Mouse (Mus musculus) cerebellum, postnatal 14 days (tissue): Measurements from ENCODE around the gene Rnf41.

Experiments
- DNase-seq, 2 experiments: peaks; one replicate each; pipeline ENCODE4 v3.0.0; 2021; ENCODE audit warnings: mixed read lengths in 2 of 2

Gene Rnf41

GRCm38 (mm10) chr10:128388941-128389340, 22.5 kb upstream of the Rnf41 start:
- peak; percentile 34 to 44 for DNase-seq

- no peak for DNase-seq
Observed at GRCm38 (mm10) chr10:128389570-128389969, 21.9 kb upstream of the Rnf41 start.

- no peak for DNase-seq
Observed at GRCm38 (mm10) chr10:128390366-128390765, 21.1 kb upstream of the Rnf41 start.

- peak in 1 of 2 experiments; percentile 6 for DNase-seq
Observed at GRCm38 (mm10) chr10:128391850-128392249, 19.6 kb upstream of the Rnf41 start.

GRCm38 (mm10) chr10:128396017-128396673, 15.3 kb upstream of the Rnf41 start:
- DNase-seq = no peak

DNA sequence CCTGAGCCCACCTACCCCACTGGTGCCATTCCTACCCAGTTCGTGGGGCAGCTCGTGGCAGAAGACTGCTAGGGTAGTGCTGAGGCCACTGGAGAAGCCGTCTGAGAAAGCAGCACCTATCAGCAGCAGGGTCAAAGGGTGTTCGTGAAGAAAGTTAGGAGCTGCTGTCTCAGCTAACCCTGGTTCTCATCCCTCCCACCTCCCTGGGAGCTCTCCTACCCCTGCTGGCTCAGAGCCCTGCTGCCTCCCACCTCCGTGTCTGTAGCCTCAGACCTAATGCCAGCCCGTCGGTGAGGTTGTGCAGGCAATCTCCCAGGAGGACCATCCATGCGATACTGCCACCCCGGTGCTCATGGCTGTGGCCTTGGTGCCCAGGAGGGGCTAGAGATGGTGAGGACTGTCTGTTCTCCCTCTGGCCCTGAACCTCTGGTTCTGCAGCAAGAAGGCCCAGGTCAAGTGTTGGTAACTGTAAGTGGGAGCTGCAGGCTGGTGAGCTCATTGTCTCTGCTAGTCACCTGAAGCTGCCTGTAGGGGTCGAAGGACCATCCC, 14.7 kb upstream of the Rnf41 start:
- no peak for DNase-seq

GRCm38 (mm10) chr10:128397466-128397865, 14.0 kb upstream of the Rnf41 start:
- peak; percentile 77 for DNase-seq

DNA sequence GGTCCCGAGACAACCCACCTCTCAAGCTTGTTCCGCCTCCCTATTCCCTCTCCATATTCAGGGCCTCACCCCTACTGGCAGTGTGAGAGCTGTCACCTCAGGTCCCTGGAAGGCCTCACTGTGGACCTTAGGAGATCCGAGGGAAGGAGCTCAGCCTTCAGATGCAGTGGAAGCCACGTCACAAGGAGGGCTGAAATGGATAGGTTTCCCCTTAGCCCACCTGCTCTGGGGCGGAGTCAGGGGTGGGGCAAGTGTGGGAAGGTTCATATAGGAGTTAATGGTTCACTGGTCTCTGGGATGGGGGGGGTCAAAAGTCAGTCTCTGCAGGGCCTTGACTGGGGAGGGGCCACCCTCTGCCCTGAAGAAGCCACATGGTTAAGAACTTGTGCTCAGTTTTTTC, 11.1 kb upstream of the Rnf41 start:
- DNase-seq = no peak

GRCm38 (mm10) chr10:128401056-128401455, 10.4 kb upstream of the Rnf41 start, which contains the start of gene Slc39a5:
Slc39a5 (minus strand) TSS chr10:128401229.
- no peak for DNase-seq

GRCm38 (mm10) chr10:128401638-128402037, 9.8 kb upstream of the Rnf41 start:
- DNase-seq = no peak

GRCm38 (mm10) chr10:128403931-128404330, 7.5 kb upstream of the Rnf41 start:
- DNase-seq = peak; percentile 90 to 92

GRCm38 (mm10) chr10:128408591-128409535, 2.6 kb upstream of the Rnf41 start:
- peak; percentile 67 to 69 for DNase-seq

GRCm38 (mm10) chr10:128409692-128410559, 1.5 kb upstream of the Rnf41 start:
- DNase-seq = peak; percentile 97 to 99

DNA sequence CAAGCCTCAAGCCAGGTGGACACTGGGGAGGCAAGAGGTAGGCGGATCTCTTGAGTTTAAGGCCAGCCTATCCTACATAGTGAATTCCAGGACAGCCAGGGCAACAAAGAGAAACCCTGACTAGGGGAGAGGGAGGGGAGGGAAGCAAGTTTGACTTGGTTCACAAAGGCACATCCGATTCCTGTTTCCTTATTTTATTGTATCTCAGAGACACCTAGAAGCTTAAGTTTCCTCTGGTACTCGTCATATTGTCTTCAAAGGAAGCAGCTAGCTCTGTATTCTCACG, 954 bp upstream of the Rnf41 start:
- DNase-seq = no peak

- peak; percentile 63 to 68 for DNase-seq
Observed at GRCm38 (mm10) chr10:128412055-128412381, 561 bp downstream of the Rnf41 start.

DNA sequence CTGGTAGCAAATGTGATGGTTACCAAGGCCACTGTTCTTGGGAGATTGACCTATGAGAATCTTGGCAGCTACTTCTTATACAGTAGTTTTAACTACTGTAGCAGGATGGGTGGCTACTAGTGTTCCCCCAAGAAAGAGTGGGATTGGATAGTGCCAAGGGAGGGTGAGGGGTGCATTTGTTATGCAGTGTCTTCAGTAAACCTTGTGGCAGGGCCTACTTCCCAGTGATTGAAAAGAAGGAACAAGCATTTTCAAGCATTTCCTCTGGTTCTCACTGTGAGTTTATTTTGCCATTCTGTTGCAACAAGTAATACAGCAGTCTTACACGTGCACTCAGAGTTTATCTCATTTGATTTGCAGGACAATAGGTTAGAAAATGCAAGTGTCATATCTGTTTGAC, 1.1 kb downstream of the Rnf41 start:
- no peak for DNase-seq

DNA sequence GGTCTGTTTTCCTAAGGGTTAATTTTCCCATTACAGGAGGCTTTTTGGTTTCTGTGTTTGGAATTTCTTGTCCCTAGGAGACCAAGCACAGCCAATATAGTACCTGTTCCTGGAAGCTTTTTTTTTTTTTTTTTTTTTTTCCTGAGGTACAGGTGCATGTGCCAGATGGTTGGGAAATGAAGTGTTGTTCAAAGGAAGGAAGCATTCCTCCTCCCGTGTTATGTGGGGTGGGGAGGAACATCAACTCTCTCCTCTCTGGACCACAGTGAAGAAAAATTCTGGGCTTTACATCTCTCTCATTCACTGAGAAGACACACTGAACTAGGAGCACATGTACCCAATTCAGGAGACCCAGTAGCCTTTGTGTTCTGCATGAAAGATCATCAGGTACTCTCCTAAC, 1.6 kb downstream of the Rnf41 start:
- DNase-seq = no peak

DNA sequence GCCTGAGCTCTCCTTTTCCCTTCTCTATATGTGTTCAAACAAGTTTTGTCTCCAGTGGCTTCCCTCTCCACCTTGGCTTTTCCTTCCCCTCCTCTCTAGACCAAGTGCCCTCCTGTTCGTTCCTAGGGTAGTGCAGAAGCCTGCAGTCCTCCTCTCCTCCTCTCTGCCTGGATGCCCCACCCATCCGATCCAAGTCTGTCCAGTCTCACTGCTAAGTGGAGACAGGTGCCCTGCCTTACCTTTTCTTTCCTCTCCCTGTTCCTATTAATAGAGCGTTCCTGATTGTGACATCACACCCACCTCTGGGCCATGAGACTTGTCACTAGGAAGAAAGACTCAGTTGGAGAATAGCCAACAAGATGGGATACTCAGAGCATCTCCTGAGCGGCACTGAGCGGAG, 3.4 kb downstream of the Rnf41 start:
- DNase-seq = no peak

DNA sequence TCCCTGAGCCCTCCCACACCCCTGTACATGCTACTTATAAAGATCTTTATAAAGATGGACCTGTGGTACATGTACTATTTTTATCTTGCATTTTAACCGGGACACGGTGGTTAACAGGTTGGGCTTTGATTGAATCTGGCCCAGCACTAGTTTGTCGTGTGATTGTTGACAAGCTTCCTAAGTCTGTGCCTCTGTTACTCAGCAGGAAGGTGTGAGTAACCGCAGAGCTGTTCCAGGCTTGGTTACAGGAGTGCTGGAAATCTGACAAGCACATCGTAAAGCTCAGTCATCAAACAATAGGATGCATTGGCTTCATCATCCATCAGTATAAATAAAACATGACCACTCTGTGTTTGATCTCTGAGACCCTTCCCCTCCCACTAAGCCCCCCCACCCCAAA, 11.0 kb downstream of the Rnf41 start:
- DNase-seq = no peak

- no peak for DNase-seq
Observed at GRCm38 (mm10) chr10:128424604-128425003, 13.1 kb downstream of the Rnf41 start.

- DNase-seq = no peak
Observed at GRCm38 (mm10) chr10:128425260-128425659, 13.8 kb downstream of the Rnf41 start.

DNA sequence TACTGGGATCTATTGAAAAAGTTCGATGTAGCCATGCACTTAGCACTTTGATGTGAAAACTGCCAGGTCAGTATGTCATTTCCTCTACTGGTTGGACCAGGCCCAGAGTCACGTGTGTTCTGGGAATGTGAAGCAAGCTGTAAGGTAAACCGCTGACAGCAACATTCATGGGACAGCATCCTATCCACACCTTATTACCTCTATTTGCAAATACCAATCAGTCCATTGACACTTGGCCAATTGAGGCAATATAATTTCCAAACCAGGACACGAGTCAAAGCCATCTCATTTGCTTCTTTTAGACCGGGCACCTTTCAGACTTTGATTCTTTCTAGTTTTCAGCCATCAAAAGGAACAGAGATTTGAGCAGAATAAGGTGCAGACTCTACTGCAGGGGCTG, 17.6 kb downstream of the Rnf41 start:
- no peak for DNase-seq

GRCm38 (mm10) chr10:128429454-128429853, 18.0 kb downstream of the Rnf41 start:
- no peak for DNase-seq
